Mouse (Mus musculus) E14TG2a.4 (cell line): ENCODE measurements around the gene Rcor3.

Experiments
- CTCF ChIP-seq: conservative IDR thresholded peaks from 2 replicates; pipeline ENCODE4 v1.5.1; 2014; ENCODE audit warnings: low read length
- POU5F1 ChIP-seq: IDR thresholded peaks from 2 replicates; pipeline ENCODE4 v1.6.1; 2014; ENCODE audit warnings: low read length, borderline replicate concordance

- TF ChIP-seq CTCF (no peak), POU5F1 (no peak)
Measured at GRCm38 (mm10) chr1:192100742-192101141, 37.1 kb downstream of the Rcor3 start.
